Mouse (Mus musculus): ENCODE results near the gene Prkcb. TPM values are rescaled to one million over a fixed set of nuclear protein-coding genes. Genes with fewer than 3 reads are reported as not detected.

Gene Prkcb
- polyA plus RNA-seq, 1 experiment: 767 TPM

- Histone ChIP-seq H3K4me1 (ENCODE audit: control insufficient read depth, insufficient read depth, low read length) (peaks cover 3% of the 10 kb centered on the region; the same call in 1 of the 2 replicates), H3K27ac (ENCODE audit: insufficient read depth, low read length) (no peak overlapping the region), H3K4me3 (ENCODE audit: insufficient read depth, low read length) (no peak overlapping the region)
- TF ChIP-seq POLR2A (IDR thresholded peaks at IDR 0.05; ENCODE audit: extremely low read depth, insufficient read depth, low read length) (no peak), CTCF (IDR thresholded peaks at IDR 0.05; ENCODE audit: extremely low read depth, insufficient read depth, low read length) (no peak)
Measured at GRCm38 (mm10) chr7:122544616-122545015, 256.1 kb downstream of the Prkcb start.

- Histone ChIP-seq H3K4me1 (ENCODE audit: control insufficient read depth, insufficient read depth, low read length) (no peaks in the 10 kb centered on the region), H3K4me3 (ENCODE audit: insufficient read depth, low read length) (no peak overlapping the region), H3K27ac (ENCODE audit: insufficient read depth, low read length) (no peak overlapping the region)
- no peak for TF ChIP-seq CTCF (IDR thresholded peaks at IDR 0.05; ENCODE audit: extremely low read depth, insufficient read depth, low read length)
- TF ChIP-seq POLR2A (IDR thresholded peaks at IDR 0.05; ENCODE audit: extremely low read depth, insufficient read depth, low read length): no peak
Measured at GRCm38 (mm10) chr7:122556575-122557140, 268.1 kb downstream of the Prkcb start.

- H3K4me3 ChIP-seq (ENCODE audit: insufficient read depth, low read length): no peak overlapping the region
- H3K4me1 ChIP-seq (ENCODE audit: control insufficient read depth, insufficient read depth, low read length): no peaks in the 10 kb centered on the region
- no peak overlapping the region for H3K27ac ChIP-seq (ENCODE audit: insufficient read depth, low read length)
- TF ChIP-seq POLR2A (IDR thresholded peaks at IDR 0.05; ENCODE audit: extremely low read depth, insufficient read depth, low read length): no peak
- no peak for TF ChIP-seq CTCF (IDR thresholded peaks at IDR 0.05; ENCODE audit: extremely low read depth, insufficient read depth, low read length)
Measured at GRCm38 (mm10) chr7:122558085-122558811, 269.7 kb downstream of the Prkcb start.

GRCm38 (mm10) chr7:122558912-122559311 lies 270.4 kb downstream of the Prkcb start:
- Histone ChIP-seq H3K4me1 (ENCODE audit: control insufficient read depth, insufficient read depth, low read length) (no peaks in the 10 kb centered on the region), H3K4me3 (ENCODE audit: insufficient read depth, low read length) (no peak overlapping the region), H3K27ac (ENCODE audit: insufficient read depth, low read length) (no peak overlapping the region)
- TF ChIP-seq CTCF (IDR thresholded peaks at IDR 0.05; ENCODE audit: extremely low read depth, insufficient read depth, low read length) (no peak), POLR2A (IDR thresholded peaks at IDR 0.05; ENCODE audit: extremely low read depth, insufficient read depth, low read length) (no peak)

- no peak for TF ChIP-seq CTCF (IDR thresholded peaks at IDR 0.05; ENCODE audit: extremely low read depth, insufficient read depth, low read length)
- no peak for TF ChIP-seq POLR2A (IDR thresholded peaks at IDR 0.05; ENCODE audit: extremely low read depth, insufficient read depth, low read length)
- H3K27ac ChIP-seq (ENCODE audit: insufficient read depth, low read length): no peak overlapping the region
Measured at GRCm38 (mm10) chr7:122562586-122562985, 274.0 kb downstream of the Prkcb start.

GRCm38 (mm10) chr7:122565371-122565770 lies 276.8 kb downstream of the Prkcb start:
- H3K4me1 ChIP-seq (ENCODE audit: control insufficient read depth, insufficient read depth, low read length): peaks cover 2% of the 10 kb centered on the region; the same call in 1 of the 2 replicates
- no peak overlapping the region for H3K4me3 ChIP-seq (ENCODE audit: insufficient read depth, low read length)
- H3K27ac ChIP-seq (ENCODE audit: insufficient read depth, low read length): no peak overlapping the region
- no peak for TF ChIP-seq POLR2A (IDR thresholded peaks at IDR 0.05; ENCODE audit: extremely low read depth, insufficient read depth, low read length)
- TF ChIP-seq CTCF (IDR thresholded peaks at IDR 0.05; ENCODE audit: extremely low read depth, insufficient read depth, low read length): no peak

More at GRCm38 (mm10) chr7:122562586-122562985, 274.0 kb downstream of the Prkcb start:
- H3K4me1 ChIP-seq (ENCODE audit: control insufficient read depth, insufficient read depth, low read length): peaks cover 2% of the 10 kb centered on the region; the same call in 1 of the 2 replicates
- H3K4me3 ChIP-seq (ENCODE audit: insufficient read depth, low read length): no peak overlapping the region

- TF ChIP-seq CTCF (IDR thresholded peaks at IDR 0.05; ENCODE audit: extremely low read depth, insufficient read depth, low read length) (no peak), POLR2A (IDR thresholded peaks at IDR 0.05; ENCODE audit: extremely low read depth, insufficient read depth, low read length) (no peak)
- Histone ChIP-seq H3K4me3 (ENCODE audit: insufficient read depth, low read length) (no peak overlapping the region), H3K4me1 (ENCODE audit: control insufficient read depth, insufficient read depth, low read length) (peaks cover 2% of the 10 kb centered on the region; the same call in 1 of the 2 replicates), H3K27ac (ENCODE audit: insufficient read depth, low read length) (no peak overlapping the region)
Measured at GRCm38 (mm10) chr7:122566011-122566410, 277.5 kb downstream of the Prkcb start.

GRCm38 (mm10) chr7:122568787-122569186 lies 280.2 kb downstream of the Prkcb start:
- TF ChIP-seq CTCF (IDR thresholded peaks at IDR 0.05; ENCODE audit: extremely low read depth, insufficient read depth, low read length) (no peak), POLR2A (IDR thresholded peaks at IDR 0.05; ENCODE audit: extremely low read depth, insufficient read depth, low read length) (no peak)
- H3K27ac ChIP-seq (ENCODE audit: insufficient read depth, low read length): no peak overlapping the region
- H3K4me1 ChIP-seq (ENCODE audit: control insufficient read depth, insufficient read depth, low read length): peaks cover 4% of the 10 kb centered on the region
- H3K4me3 ChIP-seq (ENCODE audit: insufficient read depth, low read length): no peak overlapping the region

- TF ChIP-seq CTCF (IDR thresholded peaks at IDR 0.05; ENCODE audit: extremely low read depth, insufficient read depth, low read length) (no peak), POLR2A (IDR thresholded peaks at IDR 0.05; ENCODE audit: extremely low read depth, insufficient read depth, low read length) (no peak)
- Histone ChIP-seq H3K4me3 (ENCODE audit: insufficient read depth, low read length) (no peak overlapping the region), H3K27ac (ENCODE audit: insufficient read depth, low read length) (no peak overlapping the region), H3K4me1 (ENCODE audit: control insufficient read depth, insufficient read depth, low read length) (peaks cover 9% of the 10 kb centered on the region)
Measured at GRCm38 (mm10) chr7:122570407-122570806, 281.9 kb downstream of the Prkcb start.

Data from cortical plate, adult 2 months (tissue).